Mouse (Mus musculus) hindbrain, embryonic 11.5 days (tissue): ENCODE measurements around the gene Armc10. TPM values are rescaled to one million over a fixed set of nuclear protein-coding genes. Genes with fewer than 3 reads are reported as not detected.
"Not testable (repeated sequence)": the region's sequence is repeated elsewhere in the genome, so short reads cannot be mapped to it uniquely, and the experiment has no call there.

Experiments
- ATAC-seq: fragments of 200-750 bp; cut with Nextera tagmentation; 2 replicates; pipeline ENCODE4 v1.8.0; 2017; ENCODE audit warnings: mild to moderate bottlenecking, moderate TSS enrichment, moderate library complexity; ENCODE audit not compliant: low FRiP score
- DNase-seq: peaks from one replicate; pipeline ENCODE4 v3.0.0-alpha.2; 2015; ENCODE audit warnings: low spot score
- H3K27ac ChIP-seq: fragments of 300-500 bp; sonication (generic); 2 replicates; pipeline ENCODE4 v1.5.1; 2014; ENCODE audit warnings: mild to moderate bottlenecking, low read depth, low read length
- H3K27me3 ChIP-seq: fragments of 300-500 bp; sonication (generic); 2 replicates; pipeline ENCODE4 v1.6.1; 2014; ENCODE audit warnings: mild to moderate bottlenecking, low read length, moderate library complexity, mixed read lengths; ENCODE audit not compliant: control insufficient read depth, insufficient read depth
- H3K36me3 ChIP-seq: fragments of 300-500 bp; sonication (generic); 2 replicates; pipeline ENCODE4 v1.6.1; 2014; ENCODE audit warnings: mild to moderate bottlenecking, low read length, moderate library complexity, mixed read lengths; ENCODE audit not compliant: control insufficient read depth, insufficient read depth
- H3K4me1 ChIP-seq: fragments of 300-500 bp; sonication (generic); replicated peaks from 2 replicates; pipeline ENCODE4 v1.6.1; 2014; ENCODE audit warnings: low read length, mixed read lengths; ENCODE audit not compliant: control insufficient read depth, insufficient read depth
- H3K4me2 ChIP-seq: fragments of 300-500 bp; sonication (generic); replicated peaks from 2 replicates; pipeline ENCODE4 v1.6.1; 2014; ENCODE audit warnings: mild to moderate bottlenecking, low read depth, low read length
- H3K4me3 ChIP-seq: fragments of 300-500 bp; sonication (generic); 2 replicates; pipeline ENCODE4 v1.5.1; 2014; ENCODE audit warnings: low read depth, low read length
- H3K9ac ChIP-seq: fragments of 300-500 bp; sonication (generic); 2 replicates; pipeline ENCODE4 v1.6.1; 2014; ENCODE audit warnings: low read depth, low read length
- H3K9me3 ChIP-seq: fragments of 300-500 bp; sonication (generic); 2 replicates; pipeline ENCODE4 v1.6.1; 2016; ENCODE audit warnings: low read length; ENCODE audit not compliant: control insufficient read depth
- WGBS: fragments of 180-500 bp; shearing (Covaris S2); extraction: QIAGEN DNeasy Blood & Tissue Kit; methylation state at CpG from one replicate; pipeline ENCODE4 v1.1.7; 2014; 5-methylcytosine and 5-hydroxymethylcytosine counted together
- polyA plus RNA-seq: library from polyadenylated mRNA; unstranded; fragments of >200 nt; fragmentation: Nextera tagmentation; extraction: Ambion mirVana; gene quantifications from 2 replicates; pipeline ENCODE4 v1.2.1, GENCODE M21; 2014

Armc10 gene
- polyA plus RNA-seq: 88.4 and 93.0 TPM in 2 replicates

- H3K27me3 ChIP-seq: no peaks in the 10 kb centered on the region
- ATAC-seq: peak; percentile 98
- peak; percentile 90 for DNase-seq
- under 1% methylated on average over 30 of the region's 40 CpGs for WGBS
- H3K9me3 ChIP-seq: no peaks in the 10 kb centered on the region
- H3K4me1 ChIP-seq: 0 out of 2 replicates have a peak, but pooled peaks cover 3% of the 10 kb centered on the region
- peak within 1 kb of the TSS; percentile 78 for H3K4me2 ChIP-seq
- H3K36me3 ChIP-seq: peaks cover 6% of the 10 kb centered on the region; the same call in 1 of the 2 replicates
- peak within 1 kb of the TSS; percentile 82 for H3K4me3 ChIP-seq
- peak within 1 kb of the TSS; percentile 91 for H3K27ac ChIP-seq
- peak within 1 kb of the TSS; percentile 92 for H3K9ac ChIP-seq
These were observed at the start of gene Armc10, which contains the start of gene Fbxl13 for GRCm38 (mm10) chr5:21645439-21646132. TSS of gene Armc10 (plus strand) at chr5:21645813. TSS of gene Fbxl13 (minus strand) at chr5:21645634.

- not testable (repeated sequence) for H3K4me1 ChIP-seq, ATAC-seq, H3K4me2 ChIP-seq, H3K36me3 ChIP-seq, DNase-seq, H3K27me3 ChIP-seq, H3K27ac ChIP-seq, H3K9me3 ChIP-seq, H3K9ac ChIP-seq, H3K4me3 ChIP-seq
- 82% methylated on average over 2 of the region's 2 CpGs for WGBS
These were observed 46.1 kb upstream of the Armc10 start for GRCm38 (mm10) chr5:21599536-21599935.

- no peak overlapping the region for H3K9ac ChIP-seq
- WGBS: 93% methylated on average over 4 of the region's 4 CpGs
- no peaks in the 10 kb centered on the region for H3K4me1 ChIP-seq
- no peaks in the 10 kb centered on the region for H3K36me3 ChIP-seq
- ATAC-seq: no peak
- no peak for DNase-seq
- no peak overlapping the region for H3K4me2 ChIP-seq
- no peaks in the 10 kb centered on the region for H3K27me3 ChIP-seq
- H3K9me3 ChIP-seq: no peaks in the 10 kb centered on the region
- no peak overlapping the region for H3K27ac ChIP-seq
- no peak overlapping the region for H3K4me3 ChIP-seq
These were observed 45.7 kb upstream of the Armc10 start for GRCm38 (mm10) chr5:21599961-21600360.

GRCm38 (mm10) chr5:21605936-21606335 lies 39.7 kb upstream of the Armc10 start:
- Histone ChIP-seq H3K4me3 (no peak overlapping the region), H3K9ac (no peak overlapping the region), H3K27me3 (no peaks in the 10 kb centered on the region), H3K4me2 (no peak overlapping the region), H3K4me1 (no peaks in the 10 kb centered on the region), H3K27ac (no peak overlapping the region), H3K36me3 (no peaks in the 10 kb centered on the region), H3K9me3 (no peaks in the 10 kb centered on the region)
- no peak for ATAC-seq
- DNase-seq: no peak
- 77% methylated on average over 6 of the region's 6 CpGs for WGBS

- Histone ChIP-seq H3K36me3 (no peaks in the 10 kb centered on the region), H3K4me3 (no peak overlapping the region), H3K9me3 (no peaks in the 10 kb centered on the region), H3K4me2 (no peak overlapping the region), H3K27ac (no peak overlapping the region), H3K4me1 (no peaks in the 10 kb centered on the region), H3K9ac (no peak overlapping the region), H3K27me3 (no peaks in the 10 kb centered on the region)
- no peak for DNase-seq
- ATAC-seq: no peak
- WGBS: 66% methylated on average over 12 of the region's 12 CpGs
These were observed 37.0 kb upstream of the Armc10 start for GRCm38 (mm10) chr5:21608311-21609304.

GRCm38 (mm10) chr5:21610996-21611395 lies 34.6 kb upstream of the Armc10 start:
- H3K4me3 ChIP-seq: no peak overlapping the region
- no peaks in the 10 kb centered on the region for H3K36me3 ChIP-seq
- H3K27me3 ChIP-seq: no peaks in the 10 kb centered on the region
- DNase-seq (no peak), ATAC-seq (no peak)
- no peaks in the 10 kb centered on the region for H3K9me3 ChIP-seq
- 79% methylated on average over 3 of the region's 3 CpGs for WGBS
- no peaks in the 10 kb centered on the region for H3K4me1 ChIP-seq
- no peak overlapping the region for H3K9ac ChIP-seq
- H3K27ac ChIP-seq: no peak overlapping the region
- H3K4me2 ChIP-seq: no peak overlapping the region

DNA sequence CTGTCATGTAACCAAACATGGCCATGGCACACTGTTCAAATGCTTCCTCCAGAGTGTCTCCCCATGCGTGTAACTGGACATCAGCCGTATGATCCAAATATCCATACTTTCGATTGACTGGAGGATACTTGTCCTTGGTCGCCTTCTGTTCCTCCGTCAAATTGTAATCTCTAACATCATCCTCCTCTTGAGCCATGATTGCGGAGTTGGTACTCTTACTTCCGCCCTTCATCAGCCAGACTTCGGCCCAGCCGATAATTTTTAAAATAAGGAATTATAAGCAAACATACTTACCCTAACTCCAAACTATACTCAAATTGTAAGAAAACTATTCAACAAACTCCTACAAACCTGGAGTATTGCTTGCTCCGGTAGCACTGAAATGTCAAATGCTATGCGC lies 31.3 kb upstream of the Armc10 start:
- H3K9ac ChIP-seq, H3K4me1 ChIP-seq, H3K4me3 ChIP-seq, ATAC-seq, H3K9me3 ChIP-seq, H3K27ac ChIP-seq, DNase-seq, H3K36me3 ChIP-seq, H3K4me2 ChIP-seq, H3K27me3 ChIP-seq: not testable (repeated sequence)
- WGBS: 95% methylated on average over 11 of the region's 11 CpGs

DNA sequence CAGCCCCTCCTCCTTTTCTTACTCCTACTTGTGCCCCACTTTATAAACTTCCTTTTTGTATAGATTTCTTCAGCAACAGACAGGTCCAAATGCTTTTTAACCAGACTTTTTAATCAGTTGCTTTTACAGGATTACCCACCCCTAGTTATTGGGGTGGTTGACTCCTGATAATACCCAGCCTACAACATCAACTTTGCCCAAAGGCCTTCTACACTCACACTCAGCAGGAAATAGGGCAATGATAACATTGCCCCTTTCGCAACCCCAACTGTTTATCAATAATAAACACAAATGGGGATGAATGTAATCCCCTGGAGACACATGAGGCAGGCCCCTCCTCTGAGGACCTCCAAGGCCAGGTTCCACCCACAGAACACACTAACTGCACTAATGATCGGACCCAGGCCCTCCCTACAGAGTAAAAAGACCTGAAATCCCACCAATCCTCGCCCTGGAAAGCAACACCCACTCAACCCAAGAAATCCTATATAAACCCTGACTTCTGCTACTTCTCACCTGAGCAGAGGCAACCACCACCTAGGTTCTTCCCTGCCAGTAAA lies 29.1 kb upstream of the Armc10 start:
- H3K36me3 ChIP-seq: no peaks in the 10 kb centered on the region
- H3K9me3 ChIP-seq: no peaks in the 10 kb centered on the region
- no peaks in the 10 kb centered on the region for H3K27me3 ChIP-seq
- no peak for ATAC-seq
- DNase-seq: no peak
- H3K4me3 ChIP-seq: no peak overlapping the region
- no peaks in the 10 kb centered on the region for H3K4me1 ChIP-seq
- H3K27ac ChIP-seq: no peak overlapping the region
- no peak overlapping the region for H3K9ac ChIP-seq
- WGBS: 78% methylated on average over 3 of the region's 3 CpGs
- no peak overlapping the region for H3K4me2 ChIP-seq
